Mouse (Mus musculus): ENCODE data around the gene Gm49318. TPM values are rescaled to one million over a fixed set of nuclear protein-coding genes. Genes with fewer than 3 reads are reported as not detected.

Gene Gm49318
- not detected in 2 replicates for polyA plus RNA-seq (2015; fragmentation: Nextera tagmentation; extraction: Ambion mirVana)

DNA sequence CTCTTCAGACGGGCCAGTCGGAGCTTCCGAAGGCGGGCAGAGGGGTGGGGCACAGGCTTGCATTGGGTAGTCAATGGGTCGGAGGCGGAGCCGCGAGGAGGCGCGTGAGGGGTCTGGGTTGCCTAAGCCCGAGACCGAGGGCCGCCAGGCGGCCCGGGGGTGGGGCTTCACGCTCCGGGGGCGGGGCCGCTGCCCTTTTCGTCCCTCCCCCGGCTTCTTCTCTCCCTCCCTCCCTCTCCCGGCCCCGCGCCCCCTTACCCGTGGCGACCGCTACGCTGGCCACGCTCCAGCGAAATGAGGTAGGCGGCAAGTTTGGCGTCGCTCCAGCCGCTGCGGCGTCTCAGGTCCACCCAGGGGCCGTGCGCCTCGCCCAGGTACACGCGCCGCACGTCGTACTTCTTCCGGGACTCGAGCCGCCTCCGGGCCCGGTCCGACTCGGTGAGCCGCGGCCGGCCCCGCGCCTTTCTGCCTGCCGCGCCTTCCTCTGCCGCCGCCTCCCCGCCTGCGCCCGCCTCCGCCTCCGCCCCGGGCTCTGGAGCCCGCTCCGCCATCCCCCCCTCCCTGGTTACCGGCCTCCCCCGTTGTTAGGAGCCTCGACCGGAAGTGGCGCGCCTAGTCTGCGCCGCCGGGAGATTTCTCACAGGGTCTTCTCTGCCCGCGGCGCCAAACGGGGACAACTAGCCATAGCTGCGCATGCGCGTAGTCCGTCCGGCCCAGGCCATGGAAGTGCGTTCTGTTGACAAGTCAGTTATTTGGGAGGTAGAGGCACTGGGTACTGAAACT, at the start of gene Gm49318, which contains the start of gene Zfp653:
TSS of gene Gm49318 (minus strand) at position 469 of the 783 bp plus-strand sequence.
TSS of gene Zfp653 (minus strand) at position 586 of the 783 bp plus-strand sequence.
- Histone ChIP-seq H3K9ac (peak within 1 kb of the TSS; percentile 93), H3K4me2 (peak within 1 kb of the TSS; percentile 64), H3K36me3 (peaks cover 42% of the 10 kb centered on the region), H3K4me1 (peaks cover 24% of the 10 kb centered on the region), H3K9me3 (replicated peaks) (no peaks in the 10 kb centered on the region), H3K27ac (peak within 1 kb of the TSS; percentile 99), H3K27me3 (no peaks in the 10 kb centered on the region), H3K4me3 (replicated peaks) (peak within 1 kb of the TSS; percentile 91)
- ATAC-seq (replicated peaks; ENCODE audit: low FRiP score), result peak; percentile 98
- WGBS, result under 1% methylated on average over 77 of the region's 87 CpGs

DNA sequence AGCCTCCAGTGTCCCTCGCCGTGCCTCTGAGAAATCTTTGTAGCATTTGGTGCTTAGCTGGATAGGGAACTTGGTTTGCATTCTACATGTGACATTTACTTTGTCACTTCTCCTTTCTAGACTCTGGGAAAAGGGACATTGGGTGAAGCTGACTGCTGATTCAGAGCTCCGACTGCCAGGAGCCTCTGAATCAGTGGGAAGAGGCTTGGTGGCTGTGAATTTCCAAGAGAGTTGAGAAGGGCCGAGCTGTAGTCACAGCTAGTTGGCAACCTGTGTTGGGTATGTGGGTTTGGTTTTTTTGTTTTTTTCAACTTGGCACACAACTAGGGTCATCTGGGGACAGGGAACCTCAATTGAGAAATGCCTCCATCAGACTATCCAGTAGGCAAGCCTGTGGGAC, 48.5 kb upstream of the Gm49318 start:
- Histone ChIP-seq H3K4me1 (peaks cover 16% of the 10 kb centered on the region), H3K9ac (no peak overlapping the region), H3K4me2 (no peak overlapping the region), H3K9me3 (replicated peaks) (no peaks in the 10 kb centered on the region), H3K36me3 (no peaks in the 10 kb centered on the region), H3K27ac (no peak overlapping the region), H3K4me3 (replicated peaks) (no peak overlapping the region), H3K27me3 (no peaks in the 10 kb centered on the region)
- 88% methylated on average over 4 of the region's 4 CpGs for WGBS
- ATAC-seq (replicated peaks; ENCODE audit: low FRiP score), result no peak

DNA sequence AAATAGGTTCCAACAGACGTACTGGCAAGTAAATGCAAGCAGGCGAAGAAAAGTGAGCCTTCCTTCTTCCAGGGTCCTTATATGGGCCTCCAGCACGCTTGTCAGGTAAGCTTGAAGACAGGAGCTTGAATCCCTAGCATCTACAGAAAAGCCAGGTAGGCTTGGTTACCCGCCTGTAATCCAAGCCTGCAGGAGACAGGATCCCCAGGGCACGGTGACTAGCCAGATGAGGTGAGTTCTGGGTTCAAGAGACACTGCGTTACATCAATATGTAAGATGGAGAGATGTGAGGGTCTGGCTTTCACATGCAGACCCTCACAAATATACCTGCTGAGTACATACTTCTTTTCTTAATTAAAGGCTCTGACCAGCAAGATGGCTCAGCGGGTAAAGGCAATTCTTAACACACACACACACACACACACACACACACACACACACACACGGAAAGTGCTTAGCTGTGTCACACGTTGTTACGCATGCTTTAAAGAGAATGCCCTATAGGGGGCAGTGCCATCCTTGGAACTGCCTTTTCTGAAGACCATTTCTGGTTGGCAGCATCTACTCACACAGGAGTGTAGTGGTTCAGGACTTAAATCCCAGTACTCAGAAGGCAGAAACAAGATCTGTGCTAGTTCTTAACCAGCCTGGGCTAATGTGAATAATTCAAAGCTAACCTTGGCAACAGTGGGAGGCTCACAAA, 46.8 kb upstream of the Gm49318 start:
- peak overlapping the region; percentile 70 for H3K4me2 ChIP-seq
- 0 out of 2 replicates have a peak overlapping the region, but pooled peaks have one; percentile 84 for H3K9ac ChIP-seq
- peak overlapping the region; percentile 82 for H3K4me3 ChIP-seq (replicated peaks)
- H3K27ac ChIP-seq, result no peak overlapping the region
- no peak for ATAC-seq (replicated peaks; ENCODE audit: low FRiP score)
- WGBS, result 43% methylated on average over 10 of the region's 10 CpGs
- no peaks in the 10 kb centered on the region for H3K27me3 ChIP-seq
- no peaks in the 10 kb centered on the region for H3K9me3 ChIP-seq (replicated peaks)
- peaks cover 11% of the 10 kb centered on the region for H3K36me3 ChIP-seq
- peaks cover 16% of the 10 kb centered on the region for H3K4me1 ChIP-seq

- Histone ChIP-seq H3K9me3 (replicated peaks) (no peaks in the 10 kb centered on the region), H3K4me3 (replicated peaks) (peak within 1 kb of the TSS; percentile 82), H3K4me2 (peak within 1 kb of the TSS; percentile 70), H3K4me1 (peaks cover 16% of the 10 kb centered on the region), H3K27ac (peak within 1 kb of the TSS; percentile 74), H3K9ac (peak within 1 kb of the TSS; percentile 84), H3K27me3 (no peaks in the 10 kb centered on the region), H3K36me3 (peaks cover 21% of the 10 kb centered on the region)
- peak; percentile 95 for ATAC-seq (replicated peaks; ENCODE audit: low FRiP score)
- under 1% methylated on average over 52 of the region's 52 CpGs for WGBS
Measured at GRCm38 (mm10) chr9:22116740-22117426, 45.8 kb upstream of the Gm49318 start, which contains the start of gene Elof1. Gene Elof1, minus strand, starts transcription at chr9:22117172.

DNA sequence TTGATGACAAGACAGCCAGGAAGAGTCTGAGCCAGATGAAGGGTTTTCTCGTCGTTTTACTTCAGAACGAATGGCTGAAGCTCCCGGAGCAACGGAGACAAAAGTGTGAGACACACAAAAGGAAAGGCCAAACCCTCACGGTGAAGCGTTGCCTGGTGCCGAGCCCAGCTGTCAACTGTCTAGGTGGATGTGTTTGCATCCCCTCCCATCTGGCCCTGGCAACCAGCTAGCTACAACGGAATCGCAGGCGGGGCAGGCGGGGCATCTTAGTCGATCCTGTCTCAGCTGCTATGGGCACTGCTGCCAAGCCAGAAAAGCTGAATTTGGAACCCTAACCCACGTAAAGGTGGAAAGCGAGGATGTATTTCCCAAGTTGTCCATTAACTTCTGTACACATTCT, 45.0 kb upstream of the Gm49318 start:
- H3K4me2 ChIP-seq, result peak overlapping the region; percentile 70
- no peak overlapping the region for H3K27ac ChIP-seq
- H3K36me3 ChIP-seq, result peaks cover 29% of the 10 kb centered on the region
- H3K9ac ChIP-seq, result peak overlapping the region; percentile 84
- WGBS, result 23% methylated on average over 15 of the region's 15 CpGs
- H3K4me3 ChIP-seq (replicated peaks), result peak overlapping the region; percentile 82
- peaks cover 16% of the 10 kb centered on the region for H3K4me1 ChIP-seq
- ATAC-seq (replicated peaks; ENCODE audit: low FRiP score), result no peak
- no peaks in the 10 kb centered on the region for H3K27me3 ChIP-seq
- no peaks in the 10 kb centered on the region for H3K9me3 ChIP-seq (replicated peaks)

DNA sequence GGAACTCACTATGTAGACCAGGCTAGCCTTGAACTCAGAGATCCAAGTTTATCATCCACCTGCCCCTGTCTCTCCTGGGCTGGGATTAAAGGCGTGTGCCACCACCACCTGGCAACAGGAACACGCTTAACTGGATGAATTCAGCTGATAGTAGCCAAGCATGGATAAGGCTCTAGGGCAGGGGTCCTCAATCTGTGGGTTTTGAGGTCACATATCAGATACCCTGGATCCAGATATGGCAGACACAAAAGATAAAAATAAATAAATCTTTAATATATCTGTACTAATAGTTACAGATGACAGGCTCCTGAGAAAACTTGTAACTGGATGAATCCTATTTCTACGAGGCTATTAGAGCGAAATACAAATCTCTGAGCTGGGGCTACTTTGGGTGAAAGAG, 44.6 kb upstream of the Gm49318 start:
- peaks cover 33% of the 10 kb centered on the region for H3K36me3 ChIP-seq
- H3K4me3 ChIP-seq (replicated peaks), result peak overlapping the region; percentile 82
- no peaks in the 10 kb centered on the region for H3K9me3 ChIP-seq (replicated peaks)
- peaks cover 16% of the 10 kb centered on the region for H3K4me1 ChIP-seq
- no peaks in the 10 kb centered on the region for H3K27me3 ChIP-seq
- 89% methylated on average over 4 of the region's 4 CpGs for WGBS
- H3K27ac ChIP-seq, result no peak overlapping the region
- no peak for ATAC-seq (replicated peaks; ENCODE audit: low FRiP score)
- H3K9ac ChIP-seq, result peak overlapping the region; percentile 84
- H3K4me2 ChIP-seq, result peak overlapping the region; percentile 70

- no peaks in the 10 kb centered on the region for H3K9me3 ChIP-seq (replicated peaks)
- H3K36me3 ChIP-seq, result peaks cover 39% of the 10 kb centered on the region
- no peak overlapping the region for H3K27ac ChIP-seq
- no peaks in the 10 kb centered on the region for H3K4me1 ChIP-seq
- no peak overlapping the region for H3K4me2 ChIP-seq
- no peak for ATAC-seq (replicated peaks; ENCODE audit: low FRiP score)
- no peaks in the 10 kb centered on the region for H3K27me3 ChIP-seq
- H3K4me3 ChIP-seq (replicated peaks), result no peak overlapping the region
- WGBS, result 88% methylated on average over 9 of the region's 9 CpGs
- no peak overlapping the region for H3K9ac ChIP-seq
Measured at GRCm38 (mm10) chr9:22108194-22108593, 37.1 kb upstream of the Gm49318 start.

DNA sequence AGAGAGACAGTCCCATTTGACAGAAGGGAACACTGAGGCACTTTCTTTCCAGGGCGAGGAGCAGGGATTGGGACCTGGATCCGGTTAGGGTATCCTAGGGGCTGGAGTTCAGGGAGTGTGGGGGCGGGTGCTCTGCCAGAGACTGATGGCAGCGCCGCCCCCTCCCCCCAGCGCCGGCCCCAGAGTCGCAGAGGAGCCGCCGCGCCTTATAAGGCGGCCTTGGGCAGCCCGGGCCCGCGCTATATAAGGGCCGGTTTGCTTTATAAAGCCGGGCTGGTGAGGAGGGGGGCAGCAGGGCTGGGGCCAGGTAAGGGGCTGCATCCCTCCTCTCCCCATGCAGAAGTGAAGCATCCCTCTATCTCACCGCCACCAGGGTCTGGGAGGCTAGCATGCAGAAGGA, 28.9 kb upstream of the Gm49318 start:
- Histone ChIP-seq H3K27me3 (peaks cover 45% of the 10 kb centered on the region), H3K9ac (no peak overlapping the region), H3K27ac (no peak overlapping the region), H3K4me1 (peaks cover 19% of the 10 kb centered on the region), H3K4me2 (peak overlapping the region; percentile 42), H3K9me3 (replicated peaks) (no peaks in the 10 kb centered on the region), H3K36me3 (no peaks in the 10 kb centered on the region), H3K4me3 (replicated peaks) (peak overlapping the region; percentile 13)
- no peak for ATAC-seq (replicated peaks; ENCODE audit: low FRiP score)
- 4% methylated on average over 18 of the region's 18 CpGs for WGBS

- H3K4me2 ChIP-seq, result peak within 1 kb of the TSS; percentile 42
- no peaks in the 10 kb centered on the region for H3K36me3 ChIP-seq
- WGBS, result 7% methylated on average over 14 of the region's 14 CpGs
- H3K9ac ChIP-seq, result no peak within 1 kb of the TSS
- no peaks in the 10 kb centered on the region for H3K9me3 ChIP-seq (replicated peaks)
- H3K27ac ChIP-seq, result no peak within 1 kb of the TSS
- H3K4me1 ChIP-seq, result peaks cover 19% of the 10 kb centered on the region
- H3K4me3 ChIP-seq (replicated peaks), result peak within 1 kb of the TSS; percentile 13
- no peak for ATAC-seq (replicated peaks; ENCODE audit: low FRiP score)
- peaks cover 45% of the 10 kb centered on the region for H3K27me3 ChIP-seq
Measured at GRCm38 (mm10) chr9:22098993-22099696, 28.1 kb upstream of the Gm49318 start, which contains the start of gene Cnn1. Gene Cnn1, plus strand, starts transcription at chr9:22099216.

DNA sequence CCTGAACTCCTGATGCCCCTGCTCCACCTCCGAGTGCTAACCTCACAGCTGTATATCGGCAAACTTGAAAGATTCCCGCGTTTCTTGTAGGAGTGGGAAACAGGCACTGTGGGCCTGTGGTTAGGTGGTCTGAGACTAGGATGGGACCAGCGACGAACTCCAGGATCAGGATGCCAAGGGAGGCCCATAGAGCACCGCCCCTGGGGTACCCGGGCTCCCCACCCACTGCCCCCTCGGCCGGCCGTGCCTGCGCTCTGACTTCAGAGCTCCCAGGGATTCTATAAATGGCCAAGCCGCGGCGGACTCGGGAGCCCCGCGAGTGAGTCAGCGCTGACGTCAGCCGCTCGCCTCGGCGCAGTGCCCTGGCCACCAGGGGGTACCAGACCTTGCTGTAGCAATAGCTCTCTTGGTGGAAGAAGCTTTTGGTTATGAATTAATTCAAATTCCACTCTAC, 24.8 kb upstream of the Gm49318 start:
- H3K9ac ChIP-seq, result peak overlapping the region; percentile 53
- no peaks in the 10 kb centered on the region for H3K36me3 ChIP-seq
- no peak overlapping the region for H3K27ac ChIP-seq
- ATAC-seq (replicated peaks; ENCODE audit: low FRiP score), result peak; percentile 76
- 2% methylated on average over 24 of the region's 24 CpGs for WGBS
- H3K4me3 ChIP-seq (replicated peaks), result peak overlapping the region; percentile 46
- peak overlapping the region; percentile 79 for H3K4me2 ChIP-seq
- H3K27me3 ChIP-seq, result peaks cover 41% of the 10 kb centered on the region
- H3K9me3 ChIP-seq (replicated peaks), result no peaks in the 10 kb centered on the region
- H3K4me1 ChIP-seq, result peaks cover 19% of the 10 kb centered on the region

DNA sequence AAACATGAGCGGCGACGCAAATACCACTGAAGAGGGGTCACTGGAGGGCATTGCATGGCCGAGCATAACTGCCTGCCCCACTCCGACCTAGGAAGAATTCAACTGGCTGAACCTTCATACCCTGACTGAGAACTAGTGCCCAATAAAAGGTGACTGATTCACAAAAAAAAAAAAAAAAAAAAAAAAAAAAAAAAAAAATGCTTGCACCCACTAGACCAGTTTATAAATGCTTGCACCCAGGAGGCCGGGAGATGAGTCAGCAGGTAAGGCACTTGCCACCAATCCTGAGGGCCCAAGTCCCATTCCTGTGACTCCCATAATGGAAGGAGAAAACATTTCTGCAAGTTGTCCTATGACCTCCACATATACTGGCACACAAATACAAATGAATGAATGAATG, 21.7 kb upstream of the Gm49318 start:
- 86% methylated on average over 6 of the region's 6 CpGs for WGBS
- no peak overlapping the region for H3K9ac ChIP-seq
- no peak overlapping the region for H3K4me2 ChIP-seq
- ATAC-seq (replicated peaks; ENCODE audit: low FRiP score), result no peak
- no peaks in the 10 kb centered on the region for H3K36me3 ChIP-seq
- H3K27ac ChIP-seq, result no peak overlapping the region
- H3K9me3 ChIP-seq (replicated peaks), result no peaks in the 10 kb centered on the region
- peaks cover 6% of the 10 kb centered on the region for H3K4me1 ChIP-seq
- no peak overlapping the region for H3K4me3 ChIP-seq (replicated peaks)
- H3K27me3 ChIP-seq, result peaks cover 9% of the 10 kb centered on the region

All from kidney, embryonic 15.5 days (tissue).